ENCODE assay signal across 8 mouse cellular contexts in genomic region chr12:69986786-69987497, GRCm38 (mm10). TPM values are rescaled to one million over a fixed set of nuclear protein-coding genes. Genes with fewer than 3 reads are reported as not detected.
DNase-seq lines count a peak whose midpoint lies in the region; ATAC-seq and TF ChIP-seq lines count a peak whose summit lies in the region.

Sav1 (minus strand) TSS chr12:69987002.

- peak; percentile 69 for DNase-seq in ES-CJ7 (ENCODE audit: low read depth, low spot score)
- peak; percentile 83 for DNase-seq in cerebellum, adult 11 months
- DNase-seq in forebrain, embryonic 14.5 days (ENCODE audit: low spot score): peak; percentile 88
- DNase-seq in heart, postnatal 10 days: peak; percentile 92 to 93
- DNase-seq in large intestine, adult 2 months (ENCODE audit: low read depth, low spot score): peak; percentile 57
- peak; percentile 87 for DNase-seq in stomach, postnatal 0 days (ENCODE audit: low spot score)

- H3K27me3 ChIP-seq in forebrain, embryonic 14.5 days (replicated peaks; ENCODE audit: control insufficient read depth, insufficient read depth, low read length): no peaks in the 10 kb centered on the region
- no peaks in the 10 kb centered on the region for H3K27me3 ChIP-seq in liver, embryonic 16.5 days (ENCODE audit: control insufficient read depth, insufficient read depth, low read depth, low read length)
- H3K27me3 ChIP-seq in neural tube, embryonic 12.5 days (replicated peaks): no peaks in the 10 kb centered on the region
- H3K27me3 ChIP-seq in stomach, postnatal 0 days (ENCODE audit: control insufficient read depth, insufficient read depth, low read length): no peaks in the 10 kb centered on the region

- H3K36me3 ChIP-seq in forebrain, embryonic 14.5 days (ENCODE audit: control insufficient read depth, insufficient read depth, low read length): peaks cover 25% of the 10 kb centered on the region
- peaks cover 17% of the 10 kb centered on the region for H3K36me3 ChIP-seq in liver, embryonic 16.5 days (ENCODE audit: control insufficient read depth, insufficient read depth)
- peaks cover 16% of the 10 kb centered on the region; the same call in 1 of the 2 replicates for H3K36me3 ChIP-seq in neural tube, embryonic 12.5 days
- no peaks in the 10 kb centered on the region; the same call in 1 of the 2 replicates for H3K36me3 ChIP-seq in stomach, postnatal 0 days (ENCODE audit: control insufficient read depth, insufficient read depth, low read length)

- H3K9me3 ChIP-seq in forebrain, embryonic 14.5 days (replicated peaks; ENCODE audit: control insufficient read depth, low read length): no peaks in the 10 kb centered on the region
- H3K9me3 ChIP-seq in liver, embryonic 16.5 days (replicated peaks; ENCODE audit: control insufficient read depth, low read length): no peaks in the 10 kb centered on the region
- no peaks in the 10 kb centered on the region for H3K9me3 ChIP-seq in neural tube, embryonic 12.5 days
- H3K9me3 ChIP-seq in stomach, postnatal 0 days (ENCODE audit: control insufficient read depth, low read length): no peaks in the 10 kb centered on the region

- WGBS in forebrain, embryonic 14.5 days: under 1% methylated on average over 87 of the region's 102 CpGs
- under 1% methylated on average over 101 of the region's 102 CpGs for WGBS in large intestine, adult 2 months
- under 1% methylated on average over 83 of the region's 102 CpGs for WGBS in liver, embryonic 16.5 days (ENCODE audit: insufficient replicate concordance)
- WGBS in neural tube, embryonic 12.5 days: under 1% methylated on average over 95 of the region's 102 CpGs
- WGBS in stomach, postnatal 0 days: 1% methylated on average over 41 of the region's 102 CpGs

- intact Hi-C loops in heart, postnatal 10 days (cut with DNase I): loop anchor here (5.0 to 10.0 kb wide), 3 partner anchors 40 to 160 kb away; no protein-coding TSS in a partner anchor

- H3K4me2 ChIP-seq in forebrain, embryonic 14.5 days (ENCODE audit: low read length): peak within 1 kb of the TSS; percentile 76
- peak within 1 kb of the TSS; percentile 88 for H3K4me2 ChIP-seq in liver, embryonic 16.5 days (ENCODE audit: low read depth, low read length)
- peak within 1 kb of the TSS; percentile 82 for H3K4me2 ChIP-seq in neural tube, embryonic 12.5 days (replicated peaks)
- peak within 1 kb of the TSS; percentile 84 for H3K4me2 ChIP-seq in stomach, postnatal 0 days (replicated peaks; ENCODE audit: low read depth)

- peaks cover 6% of the 10 kb centered on the region; the same call in 1 of the 2 replicates for H3K4me1 ChIP-seq in forebrain, embryonic 14.5 days (ENCODE audit: control insufficient read depth, insufficient read depth, low read length)
- peaks cover 8% of the 10 kb centered on the region for H3K4me1 ChIP-seq in liver, embryonic 16.5 days (ENCODE audit: control insufficient read depth, low read depth, low read length)
- peaks cover 11% of the 10 kb centered on the region for H3K4me1 ChIP-seq in neural tube, embryonic 12.5 days
- no peaks in the 10 kb centered on the region for H3K4me1 ChIP-seq in stomach, postnatal 0 days (replicated peaks; ENCODE audit: control insufficient read depth, insufficient read depth)

- H3K27ac ChIP-seq in forebrain, embryonic 14.5 days (ENCODE audit: low read depth, low read length): peak within 1 kb of the TSS; percentile 80
- peak within 1 kb of the TSS; percentile 94 for H3K27ac ChIP-seq in liver, embryonic 16.5 days (ENCODE audit: low read length)
- peak within 1 kb of the TSS; percentile 84 for H3K27ac ChIP-seq in neural tube, embryonic 12.5 days
- H3K27ac ChIP-seq in stomach, postnatal 0 days (replicated peaks): peak within 1 kb of the TSS; percentile 94

- H3K9ac ChIP-seq in forebrain, embryonic 14.5 days (ENCODE audit: low read length): peak within 1 kb of the TSS; percentile 92
- peak within 1 kb of the TSS; percentile 98 for H3K9ac ChIP-seq in liver, embryonic 16.5 days (ENCODE audit: low read depth, low read length)
- H3K9ac ChIP-seq in neural tube, embryonic 12.5 days: peak within 1 kb of the TSS; percentile 89
- H3K9ac ChIP-seq in stomach, postnatal 0 days (ENCODE audit: low read length): peak within 1 kb of the TSS; percentile 92

- TF ChIP-seq EP300 in stomach, postnatal 0 days (optimal IDR thresholded peaks at IDR 0.05): no peak

- peak; percentile 94 for ATAC-seq in forebrain, embryonic 14.5 days
- ATAC-seq in liver, embryonic 16.5 days (ENCODE audit: low read depth): peak; percentile 94
- peak; percentile 94 for ATAC-seq in neural tube, embryonic 12.5 days (ENCODE audit: low FRiP score, low read depth)
- ATAC-seq in stomach, postnatal 0 days (ENCODE audit: low FRiP score, low TSS enrichment): peak; percentile 95

- TF ChIP-seq CTCF in stomach, postnatal 0 days (IDR thresholded peaks at IDR 0.05; ENCODE audit: low read depth): no peak

- peak within 1 kb of the TSS; percentile 84 for H3K4me3 ChIP-seq in forebrain, embryonic 14.5 days (ENCODE audit: low read depth, low read length)
- peak within 1 kb of the TSS; percentile 99 for H3K4me3 ChIP-seq in liver, embryonic 16.5 days (ENCODE audit: low read depth, low read length)
- peak within 1 kb of the TSS; percentile 93 for H3K4me3 ChIP-seq in neural tube, embryonic 12.5 days
- peak within 1 kb of the TSS; percentile 83 for H3K4me3 ChIP-seq in stomach, postnatal 0 days (ENCODE audit: low read depth, low read length)

RNA-seq across cellular contexts. Expression of gene Sav1, which starts in this region (rescaled TPM):
- polyA plus RNA-seq in forebrain, embryonic 14.5 days (2014; fragmentation: Nextera tagmentation; extraction: Ambion mirVana): 1.0 and 1.8 TPM in 2 replicates
- total RNA-seq in heart, postnatal 10 days (2021): 10 to 100 TPM; 37.9 to 40.7 TPM
- 13.9 and 14.7 TPM in 2 replicates for polyA plus RNA-seq in large intestine, adult 2 months (2012; rRNA removed)
- 0.54 and 0.65 TPM in 2 replicates for polyA plus RNA-seq in liver, embryonic 16.5 days (2015; fragmentation: Nextera tagmentation; extraction: Ambion mirVana)
- 7.5 and 8.1 TPM in 2 replicates for polyA plus RNA-seq in neural tube, embryonic 12.5 days (2016; fragmentation: Nextera tagmentation; extraction: Ambion mirVana)
- 3.1 and 4.2 TPM in 2 replicates for polyA plus RNA-seq in stomach, postnatal 0 days (2015; fragmentation: Nextera tagmentation; extraction: Ambion mirVana)

Comparison
In these comparisons a context has a peak if more than half of its experiments do, and no peak if none do; other contexts are left out.
1. Peak in every context shown above with its lines: DNase-seq, ATAC-seq, H3K4me3 ChIP-seq and H3K27ac ChIP-seq.
2. Peak in ATAC-seq, H3K4me3 ChIP-seq, H3K27ac ChIP-seq, H3K9ac ChIP-seq and H3K4me2 ChIP-seq in liver, embryonic 16.5 days; RNA of the gene not detected or under 1 TPM.